Mouse (Mus musculus) liver, adult 10 weeks (tissue): ENCODE results near the gene Mitf. TPM values are rescaled to one million over a fixed set of nuclear protein-coding genes. Genes with fewer than 3 reads are reported as not detected.

Experiments used
- polyA plus RNA-seq: library from polyadenylated mRNA; stranded (reverse); fragments of 350-450 nt; fragmentation: Illumina TruSeq; extraction: RNeasy Lipid Tissue Mini Kit (QIAGEN cat#74804); gene quantifications from one replicate; pipeline ENCODE4 v1.2.3, GENCODE M21; 2014; ENCODE audit warnings: low read depth, low replicate concordance

Gene Mitf
- polyA plus RNA-seq: 3.2 TPM

DNA sequence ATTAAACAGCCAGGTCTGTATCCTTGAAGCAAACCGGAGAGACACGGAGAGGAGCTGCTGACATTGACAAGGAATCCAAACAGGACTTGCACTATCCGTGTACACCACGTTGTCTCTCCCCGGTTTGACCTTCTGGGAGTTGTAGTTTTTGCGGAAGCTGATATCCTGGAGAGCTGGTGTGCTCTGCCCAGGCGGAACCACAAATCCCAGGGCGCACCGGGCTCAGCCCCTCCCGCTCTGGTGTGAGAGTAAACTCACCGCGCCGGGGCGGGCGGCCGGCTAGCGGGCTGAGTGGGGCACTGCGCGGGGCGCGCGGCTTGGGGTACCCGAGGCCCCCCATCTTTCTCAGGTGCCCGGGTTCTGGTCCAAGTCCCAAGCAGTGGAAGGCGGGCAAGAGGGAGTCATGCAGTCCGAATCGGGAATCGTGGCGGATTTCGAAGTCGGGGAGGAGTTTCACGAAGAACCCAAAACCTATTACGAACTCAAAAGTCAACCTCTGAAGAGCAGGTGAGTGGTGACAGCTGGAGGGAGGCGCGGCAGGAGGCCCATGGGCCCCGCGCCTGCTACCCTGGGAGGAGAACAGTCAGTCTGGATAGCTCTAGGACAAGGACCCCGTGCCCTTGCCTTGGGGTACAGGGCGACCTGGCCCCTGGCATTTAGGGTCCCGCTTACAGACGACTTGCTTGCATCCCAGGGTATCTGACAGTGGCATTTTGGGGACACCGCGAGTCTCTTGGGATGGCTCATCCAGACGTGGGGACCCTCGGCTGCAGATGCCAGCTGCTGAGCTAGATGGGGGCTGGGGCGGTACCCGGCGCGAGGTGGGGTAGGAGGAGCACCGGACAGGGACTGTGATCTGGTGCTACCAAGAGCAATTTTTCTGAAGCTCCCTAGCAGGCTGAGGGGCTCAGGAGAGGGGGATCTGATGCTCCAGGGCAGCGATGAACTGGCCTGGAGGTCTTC lies at the start of gene Mitf:
Mitf (plus strand) TSS at position 272 of the 963 bp plus-strand sequence.

Other genes with a start within 250 kb of the Mitf start
- gene Frmd4b, start 189.5 kb upstream of the Mitf start, polyA plus RNA-seq: 27.9 TPM